Mouse (Mus musculus) megakaryocyte, embryonic 14.5 days (primary cell): ENCODE measurements around the gene Hist1h3b.
"Not testable (repeated sequence)": the region's sequence is repeated elsewhere in the genome, so short reads cannot be mapped to it uniquely, and the experiment has no call there.

ENCODE experiments used
- FLI1 ChIP-seq: IDR thresholded peaks from 2 replicates; pipeline ENCODE4 v1.6.1; 2012; ENCODE audit warnings: low read length, inconsistent platforms, mixed read lengths
- GATA1 ChIP-seq: IDR thresholded peaks from 3 replicates; pipeline ENCODE4 v1.6.1; 2012; ENCODE audit warnings: mixed read lengths, low read length, inconsistent platforms, borderline replicate concordance

GRCm38 (mm10) chr13:23750839-23751477, 1.1 kb upstream of the Hist1h3b start, which contains the start of gene Hist1h2ab:
- TF ChIP-seq GATA1, FLI1: not testable (repeated sequence)
